Mouse (Mus musculus) embryonic facial prominence, embryonic 14.5 days (tissue): ENCODE results near the gene Medag. TPM values are rescaled to one million over a fixed set of nuclear protein-coding genes. Genes with fewer than 3 reads are reported as not detected.
A peak's percentile ranks its signal among the peaks of the same experiment; 100 is the strongest.

Source experiments
- ATAC-seq: fragments of 200-750 bp; cut with Nextera tagmentation; 2 replicates; pipeline ENCODE4 v1.8.0; 2017; ENCODE audit warnings: low read depth, moderate number of reproducible peaks, moderate TSS enrichment
- DNase-seq: peaks from one replicate; pipeline ENCODE4 v3.0.0-alpha.2; 2015; ENCODE audit warnings: low spot score
- H3K27ac ChIP-seq: fragments of 300-500 bp; sonication (generic); replicated peaks from 2 replicates; pipeline ENCODE4 v1.5.1; 2014; ENCODE audit warnings: low read depth, mild to moderate bottlenecking, low read length, moderate library complexity
- H3K27me3 ChIP-seq: fragments of 300-500 bp; sonication (generic); replicated peaks from 2 replicates; pipeline ENCODE4 v1.6.1; 2014; ENCODE audit warnings: low read length; ENCODE audit not compliant: control insufficient read depth, insufficient read depth
- H3K36me3 ChIP-seq: fragments of 300-500 bp; sonication (generic); 2 replicates; pipeline ENCODE4 v1.6.1; 2014; ENCODE audit warnings: low read length, mixed read lengths; ENCODE audit not compliant: control insufficient read depth, insufficient read depth
- H3K4me1 ChIP-seq: fragments of 300-500 bp; sonication (generic); 2 replicates; pipeline ENCODE4 v1.6.1; 2014; ENCODE audit warnings: antibody characterized with exemption, low read length; ENCODE audit not compliant: control insufficient read depth, insufficient read depth
- H3K4me2 ChIP-seq: fragments of 300-500 bp; sonication (generic); 2 replicates; pipeline ENCODE4 v1.6.1; 2014; ENCODE audit warnings: low read depth, mild to moderate bottlenecking, low read length, moderate library complexity, mixed read lengths
- H3K4me3 ChIP-seq: fragments of 300-500 bp; sonication (generic); 2 replicates; pipeline ENCODE4 v1.5.1; 2014; ENCODE audit warnings: low read depth, mild to moderate bottlenecking, low read length
- H3K9ac ChIP-seq: fragments of 300-500 bp; sonication (generic); 2 replicates; pipeline ENCODE4 v1.6.1; 2014; ENCODE audit warnings: low read depth, mild to moderate bottlenecking, low read length, moderate library complexity, mixed read lengths
- H3K9me3 ChIP-seq: fragments of 300-500 bp; sonication (generic); 2 replicates; pipeline ENCODE4 v1.6.1; 2016; ENCODE audit warnings: low read length; ENCODE audit not compliant: control insufficient read depth
- WGBS: fragments of 180-500 bp; shearing (Covaris S2); extraction: QIAGEN DNeasy Blood & Tissue Kit; methylation state at CpG from one replicate; pipeline ENCODE4 v1.1.7; 2014; 5-methylcytosine and 5-hydroxymethylcytosine counted together
- polyA plus RNA-seq: library from polyadenylated mRNA; unstranded; fragments of >200 nt; fragmentation: Nextera tagmentation; extraction: Ambion mirVana; gene quantifications from 2 replicates; pipeline ENCODE4 v1.2.1, GENCODE M21; 2014

Medag gene
- polyA plus RNA-seq, 1 experiment from 2014 or later = 3.1 TPM

DNA sequence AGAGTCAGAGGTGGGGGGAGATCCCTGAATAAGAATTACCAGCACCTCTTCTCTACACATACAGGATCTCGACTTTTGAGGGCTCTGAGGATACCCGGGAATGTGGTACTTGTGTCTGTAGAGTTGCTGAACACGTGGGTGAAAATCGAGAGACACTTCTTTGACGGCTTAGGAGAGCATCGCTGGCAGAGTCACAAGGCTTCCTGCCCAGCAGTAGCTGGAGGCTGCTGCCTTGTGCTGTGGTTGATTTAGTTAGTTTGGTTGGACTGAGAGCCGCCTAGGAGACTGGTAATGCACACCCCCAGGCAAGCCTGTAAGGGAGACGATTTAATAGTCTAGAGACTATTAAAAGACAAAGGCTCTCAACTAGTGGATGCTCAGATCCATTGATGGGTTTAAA is 39.5 kb upstream of the Medag start:
- Histone ChIP-seq H3K36me3 (no peaks in the 10 kb centered on the region), H3K4me3 (no peak overlapping the region), H3K27ac (no peak overlapping the region), H3K27me3 (no peaks in the 10 kb centered on the region), H3K4me2 (no peak overlapping the region), H3K9ac (no peak overlapping the region), H3K9me3 (no peaks in the 10 kb centered on the region), H3K4me1 (peaks cover 34% of the 10 kb centered on the region)
- WGBS = 78% methylated on average over 8 of the region's 8 CpGs
- DNase-seq (no peak), ATAC-seq (no peak)

DNA sequence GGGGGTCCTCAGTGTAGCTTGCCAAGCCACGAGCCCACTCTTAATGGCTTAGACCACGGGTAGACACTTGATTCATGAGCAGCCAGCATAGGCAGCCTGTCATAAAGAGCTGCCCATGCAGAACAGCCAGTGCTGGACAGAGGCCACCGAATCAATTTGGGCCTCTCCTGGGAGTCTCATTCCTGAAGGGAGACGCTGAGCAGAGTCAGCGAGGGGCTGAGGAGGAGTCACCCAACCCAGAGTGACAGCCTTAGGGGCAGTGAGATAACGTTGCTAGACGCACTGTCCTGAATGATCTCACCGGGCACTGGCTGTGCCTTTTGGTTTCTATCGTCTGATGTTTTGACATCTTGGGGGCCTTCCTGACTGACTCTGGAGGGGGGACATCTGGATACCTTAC is 38.3 kb upstream of the Medag start:
- Histone ChIP-seq H3K27ac (no peak overlapping the region), H3K36me3 (no peaks in the 10 kb centered on the region), H3K9ac (no peak overlapping the region), H3K27me3 (no peaks in the 10 kb centered on the region), H3K9me3 (no peaks in the 10 kb centered on the region), H3K4me1 (peaks cover 31% of the 10 kb centered on the region), H3K4me3 (no peak overlapping the region), H3K4me2 (no peak overlapping the region)
- no peak; the same call in 1 of the 2 replicates for ATAC-seq
- 27% methylated on average over 9 of the region's 9 CpGs for WGBS
- no peak for DNase-seq

DNA sequence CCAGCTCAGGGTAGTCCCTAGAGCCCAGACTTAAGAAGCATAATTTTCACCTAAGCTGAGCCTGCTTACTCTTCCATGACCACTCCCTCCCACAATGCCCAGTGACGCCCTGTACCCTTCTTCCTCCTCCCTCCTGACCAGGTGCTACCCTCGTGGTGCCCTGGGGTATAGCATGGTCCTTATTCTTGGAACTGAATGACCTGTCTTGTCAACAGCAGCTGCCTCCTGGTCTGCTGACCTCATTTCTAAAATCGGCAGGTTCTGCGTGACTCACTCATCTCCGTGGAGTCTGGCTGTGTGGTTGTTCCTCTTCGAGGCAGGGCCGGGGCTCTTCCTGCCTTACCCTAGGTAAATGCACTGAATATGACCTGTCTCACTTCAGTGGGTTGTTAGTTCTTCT is 37.5 kb upstream of the Medag start:
- Histone ChIP-seq H3K9me3 (no peaks in the 10 kb centered on the region), H3K36me3 (no peaks in the 10 kb centered on the region), H3K4me1 (peaks cover 27% of the 10 kb centered on the region), H3K4me2 (no peak overlapping the region), H3K4me3 (no peak overlapping the region), H3K27ac (no peak overlapping the region), H3K9ac (no peak overlapping the region), H3K27me3 (no peaks in the 10 kb centered on the region)
- ATAC-seq (no peak), DNase-seq (no peak)
- 68% methylated on average over 7 of the region's 7 CpGs for WGBS

DNA sequence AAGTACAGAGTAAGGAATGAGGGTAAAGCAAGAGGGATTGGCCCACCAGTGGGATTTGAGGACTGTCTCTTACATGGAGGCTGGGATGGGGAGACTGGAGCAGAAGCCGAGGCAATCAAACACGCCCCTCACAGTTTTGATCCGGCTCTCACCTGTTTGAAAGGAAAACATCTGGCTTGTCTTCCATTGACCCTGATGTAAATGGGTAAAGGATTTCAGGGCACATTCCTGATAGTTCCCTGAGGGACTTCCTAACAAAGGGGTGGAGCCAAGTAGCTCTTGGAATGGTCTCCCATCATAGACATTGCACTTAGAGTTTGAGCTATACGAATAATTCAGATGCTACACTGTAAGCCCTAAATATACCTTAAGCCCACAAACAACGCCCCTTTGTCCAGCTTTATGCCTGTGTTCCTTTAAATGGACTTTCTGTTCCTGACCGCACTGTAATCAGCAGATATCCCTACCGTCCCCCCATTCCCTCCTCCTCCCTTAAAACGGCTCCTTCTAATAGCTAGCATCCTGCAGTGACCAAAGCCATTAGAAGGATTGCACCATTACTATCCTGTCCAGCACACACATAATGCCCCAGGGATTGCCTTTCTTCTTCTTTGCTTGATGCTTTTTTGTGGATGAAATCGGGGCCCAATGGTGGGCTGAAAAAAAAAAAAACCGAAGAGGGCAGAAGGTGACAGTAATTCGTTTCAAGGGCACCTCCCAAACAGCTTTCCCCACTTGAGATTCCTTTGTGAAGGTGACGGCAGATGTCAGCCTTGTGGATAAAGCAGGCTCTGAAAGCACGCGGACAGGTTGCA is 36.3 kb upstream of the Medag start:
- ATAC-seq (no peak), DNase-seq (no peak)
- Histone ChIP-seq H3K36me3 (no peaks in the 10 kb centered on the region), H3K27me3 (no peaks in the 10 kb centered on the region), H3K4me1 (peaks cover 32% of the 10 kb centered on the region), H3K4me2 (peak overlapping the region; percentile 38), H3K4me3 (no peak overlapping the region; the same call in 1 of the 2 replicates), H3K27ac (no peak overlapping the region), H3K9ac (0 out of 2 replicates have a peak overlapping the region, but pooled peaks have one; percentile 1), H3K9me3 (no peaks in the 10 kb centered on the region)
- WGBS = 35% methylated on average over 14 of the region's 14 CpGs

DNA sequence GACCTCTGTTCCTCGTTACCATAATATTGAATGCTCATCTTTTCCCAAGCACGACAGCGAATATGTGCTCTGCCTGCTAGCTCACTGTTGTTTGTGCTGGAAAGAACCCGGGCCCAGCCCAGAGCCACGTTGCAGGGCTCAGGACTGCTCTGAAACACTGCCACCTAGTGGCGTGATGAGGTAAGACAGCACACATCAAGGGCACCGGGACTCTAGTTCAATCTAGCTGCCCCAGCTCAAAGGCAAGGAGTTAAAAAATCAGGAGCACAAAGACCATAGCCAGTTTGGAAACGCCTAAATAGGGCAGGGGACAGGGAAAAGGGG is 35.7 kb upstream of the Medag start:
- Histone ChIP-seq H3K4me3 (no peak overlapping the region; the same call in 1 of the 2 replicates), H3K27ac (no peak overlapping the region), H3K36me3 (no peaks in the 10 kb centered on the region), H3K4me2 (peak overlapping the region; percentile 38), H3K27me3 (no peaks in the 10 kb centered on the region), H3K9me3 (no peaks in the 10 kb centered on the region), H3K4me1 (peaks cover 38% of the 10 kb centered on the region), H3K9ac (0 out of 2 replicates have a peak overlapping the region, but pooled peaks have one; percentile 1)
- ATAC-seq (peak; percentile 83), DNase-seq (peak; percentile 93)
- 0% methylated on average over 8 of the region's 8 CpGs for WGBS

- WGBS = 73% methylated on average over 7 of the region's 7 CpGs
- Histone ChIP-seq H3K9ac (no peak overlapping the region), H3K4me3 (no peak overlapping the region), H3K4me2 (no peak overlapping the region), H3K9me3 (no peaks in the 10 kb centered on the region), H3K4me1 (peaks cover 43% of the 10 kb centered on the region), H3K27me3 (no peaks in the 10 kb centered on the region), H3K27ac (no peak overlapping the region), H3K36me3 (no peaks in the 10 kb centered on the region)
- no peak for DNase-seq
- ATAC-seq = no peak
These were observed 35.2 kb upstream of the Medag start for GRCm38 (mm10) chr5:149376367-149376766.

GRCm38 (mm10) chr5:149377253-149377652 is 34.3 kb upstream of the Medag start:
- H3K4me3 ChIP-seq = no peak overlapping the region
- H3K9me3 ChIP-seq = no peaks in the 10 kb centered on the region
- no peaks in the 10 kb centered on the region for H3K27me3 ChIP-seq
- no peak overlapping the region for H3K9ac ChIP-seq
- H3K4me2 ChIP-seq = no peak overlapping the region
- H3K4me1 ChIP-seq = peaks cover 52% of the 10 kb centered on the region
- WGBS = 7% methylated on average over 6 of the region's 6 CpGs
- H3K36me3 ChIP-seq = no peaks in the 10 kb centered on the region
- ATAC-seq = no peak
- H3K27ac ChIP-seq = no peak overlapping the region
- DNase-seq = peak; percentile 56

DNA sequence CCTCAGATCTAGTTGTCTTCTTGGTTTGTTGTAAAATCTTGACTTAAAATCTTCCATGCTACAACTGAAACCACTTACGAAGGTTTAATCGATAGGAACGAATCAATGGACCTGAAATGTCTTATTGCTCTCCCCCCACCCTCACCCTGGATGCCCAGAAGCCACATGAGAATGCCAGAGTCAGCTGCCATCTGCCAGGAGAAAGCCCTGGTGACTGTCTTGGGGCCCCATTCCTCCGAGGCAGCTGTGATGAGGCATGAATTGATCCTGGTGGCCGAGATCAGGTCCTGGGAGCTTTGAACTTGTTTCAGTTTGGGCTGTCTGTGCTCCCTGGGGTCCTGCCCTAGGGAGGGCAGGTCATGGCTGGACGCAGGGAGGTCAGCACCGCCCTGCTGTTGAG is 33.0 kb upstream of the Medag start:
- no peaks in the 10 kb centered on the region for H3K36me3 ChIP-seq
- peaks cover 59% of the 10 kb centered on the region for H3K4me1 ChIP-seq
- DNase-seq (no peak), ATAC-seq (no peak)
- no peak overlapping the region for H3K9ac ChIP-seq
- H3K9me3 ChIP-seq = no peaks in the 10 kb centered on the region
- no peak overlapping the region for H3K4me3 ChIP-seq
- H3K4me2 ChIP-seq = no peak overlapping the region
- H3K27ac ChIP-seq = no peak overlapping the region
- 67% methylated on average over 7 of the region's 7 CpGs for WGBS
- H3K27me3 ChIP-seq = no peaks in the 10 kb centered on the region
